Mouse (Mus musculus): ENCODE data around the gene Scml4. TPM values are rescaled to one million over a fixed set of nuclear protein-coding genes. Genes with fewer than 3 reads are reported as not detected.

Gene Scml4
- total RNA-seq, 1 experiment from 2014 or later, result 5.0 TPM

GRCm38 (mm10) chr10:42994331-42994782 lies 134.2 kb downstream of the Scml4 start:
- DNase-seq, result no peak

GRCm38 (mm10) chr10:42995484-42995895 lies 135.3 kb downstream of the Scml4 start:
- no peak for DNase-seq

- no peak for DNase-seq
Measured at GRCm38 (mm10) chr10:42997278-42997677, 137.1 kb downstream of the Scml4 start.

GRCm38 (mm10) chr10:42999324-42999723 lies 139.2 kb downstream of the Scml4 start:
- DNase-seq, result no peak

- DNase-seq, result no peak
Measured at GRCm38 (mm10) chr10:43001433-43001832, 141.3 kb downstream of the Scml4 start.

GRCm38 (mm10) chr10:43002066-43002678 lies 142.0 kb downstream of the Scml4 start:
- peak; percentile 48 for DNase-seq

- DNase-seq, result peak; percentile 29
Measured at GRCm38 (mm10) chr10:43002721-43003465, 142.7 kb downstream of the Scml4 start.

GRCm38 (mm10) chr10:43003466-43003757 lies 143.2 kb downstream of the Scml4 start:
- DNase-seq, result no peak

GRCm38 (mm10) chr10:43004174-43004734 lies 144.1 kb downstream of the Scml4 start:
- no peak for DNase-seq

GRCm38 (mm10) chr10:43005031-43005430 lies 144.9 kb downstream of the Scml4 start:
- DNase-seq, result no peak

GRCm38 (mm10) chr10:43005677-43006076 lies 145.5 kb downstream of the Scml4 start:
- no peak for DNase-seq

- DNase-seq, result no peak
Measured at GRCm38 (mm10) chr10:43006534-43006933, 146.4 kb downstream of the Scml4 start.

- DNase-seq, result no peak
Measured at GRCm38 (mm10) chr10:43008116-43008515, 147.9 kb downstream of the Scml4 start.

Other genes starting within 250 kb of the Scml4 start
- 70.0 and 75.3 TPM in 2 replicates for gene Sec63, start 98.9 kb upstream of the Scml4 start, total RNA-seq (2021)